8 mouse cellular contexts compared by ENCODE assay signal in the genomic region with DNA sequence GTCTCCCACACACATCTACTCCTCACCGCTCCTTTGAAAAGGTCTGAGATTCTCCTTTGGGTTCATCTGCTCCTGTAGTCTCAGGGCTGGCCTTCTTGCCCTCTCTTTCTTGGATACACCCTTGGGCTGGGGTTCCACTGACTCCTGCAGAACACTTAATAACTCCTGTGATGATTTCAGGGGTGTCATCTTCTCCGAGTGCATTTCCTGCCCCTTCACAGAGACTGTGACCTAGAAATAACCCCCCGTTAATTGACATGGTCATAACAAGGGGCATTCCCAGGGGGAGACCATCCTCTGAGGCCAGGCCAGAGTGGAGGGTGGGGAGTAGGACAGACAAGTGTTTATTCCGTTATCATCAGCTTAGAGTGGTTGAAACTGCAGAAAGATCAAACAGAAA. TPM values are rescaled to one million over a fixed set of nuclear protein-coding genes. Genes with fewer than 3 reads are reported as not detected.
A peak's percentile ranks its signal among the peaks of the same experiment; 100 is the strongest.
DNase-seq lines count a peak whose midpoint lies in the region; ATAC-seq and TF ChIP-seq lines count a peak whose summit lies in the region.

No protein-coding gene starts in this region.

- no peaks in the 10 kb centered on the region for H3K27me3 ChIP-seq in kidney, postnatal 0 days (ENCODE audit: insufficient read depth, low read length)
- no peaks in the 10 kb centered on the region for H3K27me3 ChIP-seq in embryonic facial prominence, embryonic 15.5 days
- no peaks in the 10 kb centered on the region for H3K27me3 ChIP-seq in intestine, embryonic 14.5 days (replicated peaks; ENCODE audit: control insufficient read depth, insufficient read depth, low read length)
- no peaks in the 10 kb centered on the region for H3K27me3 ChIP-seq in myocyte (ENCODE audit: control insufficient read depth, insufficient read depth, insufficient read length)

- TF ChIP-seq CTCF in kidney, postnatal 0 days (IDR thresholded peaks at IDR 0.05; ENCODE audit: low read depth) = no peak

- peak overlapping the region; percentile 69; the same call in 1 of the 2 replicates for H3K9ac ChIP-seq in kidney, postnatal 0 days (ENCODE audit: low read depth, low read length)
- no peak overlapping the region for H3K9ac ChIP-seq in embryonic facial prominence, embryonic 15.5 days
- peak overlapping the region; percentile 82 for H3K9ac ChIP-seq in intestine, embryonic 14.5 days (ENCODE audit: low read length)

- ATAC-seq in kidney, postnatal 0 days (replicated peaks; ENCODE audit: low FRiP score, low read depth) = no peak
- ATAC-seq in embryonic facial prominence, embryonic 15.5 days (ENCODE audit: insufficient number of reproducible peaks, low FRiP score, low TSS enrichment, low read depth) = no peak
- no peak for ATAC-seq in intestine, embryonic 14.5 days (replicated peaks; ENCODE audit: low FRiP score, low TSS enrichment, low read depth)

- H3K4me3 ChIP-seq in kidney, postnatal 0 days (replicated peaks; ENCODE audit: low read depth, low read length) = peak overlapping the region; percentile 69; the same call in 1 of the 2 replicates
- H3K4me3 ChIP-seq in embryonic facial prominence, embryonic 15.5 days (replicated peaks) = peak overlapping the region; percentile 95
- H3K4me3 ChIP-seq in intestine, embryonic 14.5 days (ENCODE audit: low read depth, low read length) = peak overlapping the region; percentile 94
- peak overlapping the region; percentile 96 for H3K4me3 ChIP-seq in myocyte

- peaks cover 16% of the 10 kb centered on the region for H3K79me2 ChIP-seq in myocyte (ENCODE audit: control insufficient read depth, insufficient read depth)

- no peaks in the 10 kb centered on the region; the same call in 1 of the 2 replicates for H3K4me1 ChIP-seq in kidney, postnatal 0 days (replicated peaks; ENCODE audit: insufficient read depth, low read length)
- H3K4me1 ChIP-seq in embryonic facial prominence, embryonic 15.5 days = peaks cover 20% of the 10 kb centered on the region
- H3K4me1 ChIP-seq in intestine, embryonic 14.5 days (replicated peaks; ENCODE audit: control insufficient read depth, insufficient read depth, low read length) = peaks cover 20% of the 10 kb centered on the region

- no peak for TF ChIP-seq POLR2A in myocyte (IDR thresholded peaks at IDR 0.05; ENCODE audit: insufficient read length, low read depth)

- H3K27ac ChIP-seq in kidney, postnatal 0 days = no peak overlapping the region
- no peak overlapping the region for H3K27ac ChIP-seq in embryonic facial prominence, embryonic 15.5 days (replicated peaks)
- no peak overlapping the region for H3K27ac ChIP-seq in intestine, embryonic 14.5 days (ENCODE audit: low read depth)

- DNase-seq in kidney, postnatal 0 days (ENCODE audit: low spot score) = no peak
- DNase-seq in kidney, adult 9 months = no peak
- DNase-seq in intestine, embryonic 14.5 days (ENCODE audit: low spot score) = no peak
- DNase-seq in adrenal gland, postnatal 25 days = no peak
- DNase-seq in urinary bladder, postnatal 36 days (ENCODE audit: low spot score in 2 of 2) = no peak
- DNase-seq in lung, postnatal 14 days = no peak

- peak overlapping the region; percentile 60 for H3K4me2 ChIP-seq in kidney, postnatal 0 days (ENCODE audit: low read length)
- H3K4me2 ChIP-seq in embryonic facial prominence, embryonic 15.5 days (replicated peaks) = peak overlapping the region; percentile 73
- H3K4me2 ChIP-seq in intestine, embryonic 14.5 days (ENCODE audit: low read length) = peak overlapping the region; percentile 95
- peak overlapping the region; percentile 95 for H3K4me2 ChIP-seq in myocyte (ENCODE audit: low read depth)

- no peaks in the 10 kb centered on the region for H3K9me3 ChIP-seq in kidney, postnatal 0 days (replicated peaks; ENCODE audit: low read length)
- no peaks in the 10 kb centered on the region for H3K9me3 ChIP-seq in embryonic facial prominence, embryonic 15.5 days (replicated peaks)
- no peaks in the 10 kb centered on the region for H3K9me3 ChIP-seq in intestine, embryonic 14.5 days (ENCODE audit: control insufficient read depth, low read length)

- no peak overlapping the region for H3ac ChIP-seq in myocyte (ENCODE audit: control insufficient read depth, insufficient read length)

- peaks cover 7% of the 10 kb centered on the region; the same call in 1 of the 2 replicates for H3K36me3 ChIP-seq in kidney, postnatal 0 days (ENCODE audit: insufficient read depth, low read length)
- peaks cover 16% of the 10 kb centered on the region for H3K36me3 ChIP-seq in embryonic facial prominence, embryonic 15.5 days
- peaks cover 35% of the 10 kb centered on the region for H3K36me3 ChIP-seq in intestine, embryonic 14.5 days (ENCODE audit: control insufficient read depth, insufficient read depth, low read length)
- peaks cover 10% of the 10 kb centered on the region for H3K36me3 ChIP-seq in myocyte (ENCODE audit: control insufficient read depth, insufficient read depth)

- 30% methylated on average over 4 of the region's 4 CpGs for WGBS in kidney, postnatal 0 days
- 48% methylated on average over 4 of the region's 4 CpGs for WGBS in embryonic facial prominence, embryonic 15.5 days
- 32% methylated on average over 4 of the region's 4 CpGs for WGBS in intestine, embryonic 14.5 days

TF ChIP-seq in myocyte, 11 proteins besides CTCF, POLR2A, EP300 and RAD21:
- TF ChIP-seq TCF3 (IDR thresholded peaks at IDR 0.05; ENCODE audit: insufficient read length, low read depth) (no peak), MYOD1 (IDR thresholded peaks at IDR 0.05; ENCODE audit: control insufficient read depth in 1 of 3, insufficient read length in 2 of 3, low read depth in 2 of 3) (no peak), SRF (IDR thresholded peaks at IDR 0.05; ENCODE audit: control insufficient read depth, insufficient read length, low read depth) (no peak), MAX (IDR thresholded peaks at IDR 0.05; ENCODE audit: low read depth) (no peak), TCF12 (IDR thresholded peaks at IDR 0.05; ENCODE audit: insufficient read depth, poor library complexity, severe bottlenecking) (no peak), USF1 (IDR thresholded peaks at IDR 0.05; ENCODE audit: low read depth) (no peak)

RNA-seq across cellular contexts. Expression of a gene that starts 1.3 kb away (rescaled TPM):
- polyA plus RNA-seq in kidney, postnatal 0 days (2015; fragmentation: Nextera tagmentation; extraction: Ambion mirVana) = 27.6 and 29.2 TPM in 2 replicates
- 49.7 and 54.7 TPM in 2 replicates for polyA plus RNA-seq in embryonic facial prominence, embryonic 15.5 days (2015; fragmentation: Nextera tagmentation; extraction: Ambion mirVana)
- 51.6 and 58.8 TPM in 2 replicates for polyA plus RNA-seq in intestine, embryonic 14.5 days (2014; fragmentation: Nextera tagmentation; extraction: Ambion mirVana)
- polyA plus RNA-seq in myocyte (2012; fragmentation: generic; extraction: Trizol) = 12.7 TPM
- 47.1 and 56.7 TPM in 2 replicates for total RNA-seq in adrenal gland, postnatal 25 days (2021)

RNA-seq across cellular contexts. Expression of a gene that starts 1.8 kb away (rescaled TPM):
- polyA plus RNA-seq in kidney, postnatal 0 days (2015; fragmentation: Nextera tagmentation; extraction: Ambion mirVana) = 10.6 and 10.8 TPM in 2 replicates
- polyA plus RNA-seq in embryonic facial prominence, embryonic 15.5 days (2015; fragmentation: Nextera tagmentation; extraction: Ambion mirVana) = 9.4 and 10.6 TPM in 2 replicates
- polyA plus RNA-seq in intestine, embryonic 14.5 days (2014; fragmentation: Nextera tagmentation; extraction: Ambion mirVana) = 8.7 and 11.1 TPM in 2 replicates
- polyA plus RNA-seq in myocyte (2012; fragmentation: generic; extraction: Trizol) = 3.2 TPM
- total RNA-seq in adrenal gland, postnatal 25 days (2021) = 20.7 and 22.9 TPM in 2 replicates

RNA-seq across cellular contexts. Expression of a gene that starts 28.7 kb away (rescaled TPM):
- polyA plus RNA-seq in kidney, postnatal 0 days (2015; fragmentation: Nextera tagmentation; extraction: Ambion mirVana) = 26.7 and 28.4 TPM in 2 replicates
- 20.0 and 21.0 TPM in 2 replicates for polyA plus RNA-seq in embryonic facial prominence, embryonic 15.5 days (2015; fragmentation: Nextera tagmentation; extraction: Ambion mirVana)
- 19.7 and 20.8 TPM in 2 replicates for polyA plus RNA-seq in intestine, embryonic 14.5 days (2014; fragmentation: Nextera tagmentation; extraction: Ambion mirVana)
- 2.9 TPM for polyA plus RNA-seq in myocyte (2012; fragmentation: generic; extraction: Trizol)
- total RNA-seq in adrenal gland, postnatal 25 days (2021) = 11.4 and 12.3 TPM in 2 replicates

RNA-seq across cellular contexts. Expression of a gene that starts 28.9 kb away (rescaled TPM):
- polyA plus RNA-seq in kidney, postnatal 0 days (2015; fragmentation: Nextera tagmentation; extraction: Ambion mirVana) = 21.1 and 21.2 TPM in 2 replicates
- polyA plus RNA-seq in embryonic facial prominence, embryonic 15.5 days (2015; fragmentation: Nextera tagmentation; extraction: Ambion mirVana) = 17.9 and 20.3 TPM in 2 replicates
- 19.2 and 23.2 TPM in 2 replicates for polyA plus RNA-seq in intestine, embryonic 14.5 days (2014; fragmentation: Nextera tagmentation; extraction: Ambion mirVana)
- 1.5 TPM for polyA plus RNA-seq in myocyte (2012; fragmentation: generic; extraction: Trizol)
- 19.4 and 21.5 TPM in 2 replicates for total RNA-seq in adrenal gland, postnatal 25 days (2021)

RNA-seq across cellular contexts. Expression of a gene that starts 59.6 kb away (rescaled TPM):
- 0.43 and 0.66 TPM in 2 replicates for polyA plus RNA-seq in kidney, postnatal 0 days (2015; fragmentation: Nextera tagmentation; extraction: Ambion mirVana)
- polyA plus RNA-seq in embryonic facial prominence, embryonic 15.5 days (2015; fragmentation: Nextera tagmentation; extraction: Ambion mirVana) = not detected in 2 replicates
- 0.32 TPM in 1 of 2 replicates, not detected in the other for polyA plus RNA-seq in intestine, embryonic 14.5 days (2014; fragmentation: Nextera tagmentation; extraction: Ambion mirVana)
- polyA plus RNA-seq in myocyte (2012; fragmentation: generic; extraction: Trizol) = not detected
- total RNA-seq in adrenal gland, postnatal 25 days (2021) = not detected in 2 replicates
